Mouse (Mus musculus): ENCODE results near the gene Naa60. TPM values are rescaled to one million over a fixed set of nuclear protein-coding genes. Genes with fewer than 3 reads are reported as not detected.
"Not testable (repeated sequence)": the region's sequence is repeated elsewhere in the genome, so short reads cannot be mapped to it uniquely, and the experiment has no call there.

Gene Naa60
- polyA plus RNA-seq, 1 experiment from 2014 or later = 44.1 TPM

DNA sequence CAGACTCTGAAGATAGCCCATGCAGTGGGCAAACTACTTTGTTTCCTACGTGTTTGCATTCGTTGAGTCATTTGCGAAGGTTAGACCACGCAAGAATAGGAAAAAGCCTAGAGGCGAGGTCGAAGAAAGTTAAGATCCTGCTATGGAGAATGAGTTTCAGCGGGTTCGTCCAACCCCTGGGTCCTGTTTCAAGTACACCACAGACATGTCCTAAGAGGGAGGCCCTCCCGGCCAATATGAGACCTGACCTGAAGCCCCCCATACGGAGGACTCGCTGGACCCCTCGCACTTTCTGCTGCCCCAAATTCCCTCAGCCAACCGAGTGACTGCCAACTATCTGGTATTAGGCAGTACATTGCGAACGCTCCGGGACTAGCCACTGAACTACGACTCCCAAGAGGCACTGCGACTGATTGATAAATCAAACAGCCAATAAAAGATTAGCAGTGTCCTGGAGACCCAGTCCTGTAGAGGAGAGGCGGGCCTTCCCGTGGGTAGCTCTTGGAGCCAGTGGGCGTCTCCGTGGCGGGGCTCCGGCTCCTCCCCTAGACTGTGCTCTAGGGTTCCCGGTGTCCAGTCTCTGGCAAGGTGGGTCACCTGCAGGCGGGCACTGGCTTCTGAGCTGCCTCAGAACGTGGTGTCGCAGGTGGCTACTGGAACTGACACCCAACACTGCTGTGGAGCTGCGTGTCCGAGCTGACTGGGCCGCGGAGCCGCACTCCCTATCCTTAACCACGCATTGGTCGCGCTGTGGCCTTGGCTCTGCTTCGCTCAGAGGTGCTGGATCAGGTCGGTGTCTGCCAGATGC, 25.3 kb upstream of the Naa60 start, which contains the start of gene Zfp174:
Gene Zfp174 (plus strand): TSS at position 558 of the 808 bp plus-strand sequence.
- Histone ChIP-seq H3K9ac (ENCODE audit: low read depth, low read length) (peak within 1 kb of the TSS; percentile 83), H3K36me3 (ENCODE audit: control insufficient read depth, insufficient read depth, low read length) (no peaks in the 10 kb centered on the region), H3K27ac (ENCODE audit: low read length) (peak within 1 kb of the TSS; percentile 45), H3K4me3 (ENCODE audit: low read length) (peak within 1 kb of the TSS; percentile 80), H3K9me3 (ENCODE audit: control insufficient read depth, low read length) (no peaks in the 10 kb centered on the region), H3K4me2 (ENCODE audit: low read depth, low read length) (peak within 1 kb of the TSS; percentile 88), H3K27me3 (replicated peaks; ENCODE audit: control insufficient read depth, insufficient read depth, low read length) (no peaks in the 10 kb centered on the region), H3K4me1 (ENCODE audit: control insufficient read depth, insufficient read depth, low read length) (peaks cover 8% of the 10 kb centered on the region; the same call in 1 of the 2 replicates)
- peak; percentile 100 for ATAC-seq
- WGBS = 3% methylated on average over 38 of the region's 38 CpGs

DNA sequence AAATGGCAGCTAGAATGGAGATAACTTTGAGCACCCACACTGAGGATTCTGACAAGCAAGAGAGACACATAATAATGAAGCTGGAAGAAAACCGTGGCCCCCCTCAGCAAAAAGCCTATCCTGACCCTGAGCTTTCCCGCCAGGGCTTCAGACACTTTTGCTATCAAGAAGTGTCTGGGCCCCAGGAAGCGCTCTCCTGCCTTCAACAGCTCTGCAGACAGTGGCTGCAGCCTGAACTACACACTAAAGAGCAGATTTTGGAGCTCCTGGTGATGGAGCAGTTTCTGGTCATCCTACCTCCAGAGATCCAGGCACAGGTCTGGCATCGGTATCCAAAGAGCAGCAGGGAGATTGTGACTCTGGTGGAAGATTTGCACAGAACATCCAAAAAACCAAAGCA, 24.3 kb upstream of the Naa60 start:
- Histone ChIP-seq H3K9ac (ENCODE audit: low read depth, low read length) (peak overlapping the region; percentile 83; the same call in 1 of the 2 replicates), H3K4me3 (ENCODE audit: low read length) (peak overlapping the region; percentile 80), H3K9me3 (ENCODE audit: control insufficient read depth, low read length) (no peaks in the 10 kb centered on the region), H3K27me3 (replicated peaks; ENCODE audit: control insufficient read depth, insufficient read depth, low read length) (no peaks in the 10 kb centered on the region), H3K36me3 (ENCODE audit: control insufficient read depth, insufficient read depth, low read length) (no peaks in the 10 kb centered on the region), H3K4me1 (ENCODE audit: control insufficient read depth, insufficient read depth, low read length) (peaks cover 8% of the 10 kb centered on the region; the same call in 1 of the 2 replicates), H3K27ac (ENCODE audit: low read length) (no peak overlapping the region), H3K4me2 (ENCODE audit: low read depth, low read length) (peak overlapping the region; percentile 78)
- no peak for ATAC-seq
- 75% methylated on average over 4 of the region's 4 CpGs for WGBS

DNA sequence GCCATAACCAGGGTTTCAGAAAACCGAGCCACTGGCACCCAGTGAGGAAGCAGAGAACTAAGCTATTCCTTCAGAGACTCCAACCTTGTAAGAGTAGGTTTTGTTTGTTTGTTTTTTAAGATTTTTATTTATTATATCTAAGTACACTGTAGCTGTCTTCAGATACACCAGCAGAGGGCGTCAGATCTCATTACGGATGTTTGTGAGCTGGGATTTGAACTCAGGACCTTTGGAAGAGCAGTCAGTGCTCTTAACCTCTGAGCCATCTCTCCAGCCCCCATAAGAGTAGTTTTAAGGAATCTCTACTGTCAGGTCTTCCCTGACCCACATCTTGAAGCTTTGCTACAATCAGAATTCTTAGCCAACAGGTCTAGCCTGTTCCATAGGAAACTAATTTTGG, 23.8 kb upstream of the Naa60 start:
- Histone ChIP-seq H3K9me3 (ENCODE audit: control insufficient read depth, low read length) (no peaks in the 10 kb centered on the region), H3K27ac (ENCODE audit: low read length) (no peak overlapping the region), H3K36me3 (ENCODE audit: control insufficient read depth, insufficient read depth, low read length) (no peaks in the 10 kb centered on the region), H3K9ac (ENCODE audit: low read depth, low read length) (no peak overlapping the region), H3K27me3 (replicated peaks; ENCODE audit: control insufficient read depth, insufficient read depth, low read length) (no peaks in the 10 kb centered on the region), H3K4me3 (ENCODE audit: low read length) (no peak overlapping the region), H3K4me2 (ENCODE audit: low read depth, low read length) (no peak overlapping the region), H3K4me1 (ENCODE audit: control insufficient read depth, insufficient read depth, low read length) (peaks cover 8% of the 10 kb centered on the region; the same call in 1 of the 2 replicates)
- no peak for ATAC-seq
- 70% methylated on average over 3 of the region's 3 CpGs for WGBS

DNA sequence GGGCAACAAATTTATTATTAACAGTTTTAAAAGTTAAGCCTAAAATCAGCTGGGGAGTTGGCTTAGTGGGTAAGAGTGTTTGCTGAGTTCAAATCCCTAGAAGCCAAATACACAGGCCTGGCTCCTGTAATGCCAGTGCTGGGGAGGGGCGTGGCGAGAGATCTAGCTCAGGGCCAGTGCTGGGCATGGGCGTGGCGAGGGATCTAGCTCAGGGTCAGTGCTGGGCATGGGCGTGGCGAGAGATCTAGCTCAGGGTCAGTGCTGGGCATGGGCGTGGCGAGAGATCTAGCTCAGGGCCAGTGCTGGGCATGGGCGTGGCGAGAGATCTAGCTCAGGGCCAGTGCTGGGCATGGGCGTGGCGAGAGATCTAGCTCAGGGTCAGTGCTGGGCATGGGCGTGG, 20.9 kb upstream of the Naa60 start:
- not testable (repeated sequence) for H3K4me1 ChIP-seq (ENCODE audit: control insufficient read depth, insufficient read depth, low read length); H3K27me3 ChIP-seq (replicated peaks; ENCODE audit: control insufficient read depth, insufficient read depth, low read length); ATAC-seq; H3K4me2 ChIP-seq (ENCODE audit: low read depth, low read length); H3K27ac ChIP-seq (ENCODE audit: low read length); H3K9me3 ChIP-seq (ENCODE audit: control insufficient read depth, low read length); H3K36me3 ChIP-seq (ENCODE audit: control insufficient read depth, insufficient read depth, low read length); H3K9ac ChIP-seq (ENCODE audit: low read depth, low read length); H3K4me3 ChIP-seq (ENCODE audit: low read length)
- WGBS = 83% methylated on average over 13 of the region's 13 CpGs

DNA sequence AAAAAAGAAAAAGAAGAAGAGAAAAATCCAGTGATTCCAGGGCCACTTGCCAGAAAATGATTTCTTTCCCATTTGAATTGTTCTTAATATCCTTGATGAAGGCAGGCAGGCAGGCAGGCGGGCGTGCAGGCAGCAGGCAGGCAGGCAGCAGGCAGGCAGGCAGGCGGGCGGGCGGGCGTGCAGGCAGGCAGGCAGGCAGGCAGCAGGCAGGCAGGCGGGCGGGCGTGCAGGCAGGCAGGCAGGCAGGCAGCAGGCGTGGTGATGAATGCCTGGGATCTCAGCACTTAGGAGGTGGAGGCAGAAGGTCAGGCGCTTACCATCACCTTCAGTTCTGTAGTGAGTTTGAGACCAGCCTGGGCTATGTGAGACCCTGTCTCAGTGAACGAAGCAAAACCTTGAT, 19.6 kb upstream of the Naa60 start:
- 53% methylated on average over 12 of the region's 12 CpGs for WGBS
- H3K36me3 ChIP-seq (ENCODE audit: control insufficient read depth, insufficient read depth, low read length) = no peaks in the 10 kb centered on the region
- no peak overlapping the region for H3K9ac ChIP-seq (ENCODE audit: low read depth, low read length)
- H3K27ac ChIP-seq (ENCODE audit: low read length) = no peak overlapping the region
- ATAC-seq = no peak
- no peaks in the 10 kb centered on the region for H3K27me3 ChIP-seq (replicated peaks; ENCODE audit: control insufficient read depth, insufficient read depth, low read length)
- H3K4me1 ChIP-seq (ENCODE audit: control insufficient read depth, insufficient read depth, low read length) = peaks cover 5% of the 10 kb centered on the region; the same call in 1 of the 2 replicates
- no peak overlapping the region for H3K4me2 ChIP-seq (ENCODE audit: low read depth, low read length)
- H3K4me3 ChIP-seq (ENCODE audit: low read length) = no peak overlapping the region
- H3K9me3 ChIP-seq (ENCODE audit: control insufficient read depth, low read length) = no peaks in the 10 kb centered on the region

DNA sequence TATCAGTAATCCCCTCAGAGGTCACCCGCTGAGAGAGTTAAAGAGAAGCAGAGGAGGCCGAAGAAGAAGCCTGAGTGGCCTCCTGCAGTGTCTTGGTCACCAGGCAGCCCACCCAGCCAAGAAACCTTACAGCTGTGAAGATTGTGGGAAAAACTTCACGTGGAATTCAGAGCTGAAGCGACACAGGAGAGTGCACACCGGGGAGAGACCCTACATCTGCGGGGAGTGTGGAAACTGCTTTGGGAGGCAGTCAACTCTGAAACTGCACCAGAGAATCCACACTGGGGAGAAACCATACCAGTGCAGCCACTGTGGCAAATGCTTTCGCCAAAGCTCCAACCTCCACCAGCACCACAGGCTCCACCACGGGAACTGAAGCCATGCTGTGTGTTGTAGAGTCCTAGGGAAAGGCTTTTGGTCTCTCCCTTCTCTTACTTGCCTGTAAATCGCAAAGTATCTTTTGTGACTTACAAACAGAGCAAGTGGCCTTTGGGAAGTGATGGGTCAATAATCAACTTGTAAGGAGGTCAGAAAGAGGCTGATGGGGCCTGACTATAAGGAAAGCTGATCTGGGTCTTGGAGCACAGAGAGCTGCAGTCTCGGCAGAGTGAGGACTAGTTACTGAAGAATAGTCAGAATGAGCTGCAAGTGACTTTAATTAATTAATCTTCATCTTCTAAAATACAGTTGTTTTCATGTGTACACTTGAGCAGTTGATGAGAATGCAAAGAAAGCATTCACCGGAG, 17.6 kb upstream of the Naa60 start:
- H3K9ac ChIP-seq (ENCODE audit: low read depth, low read length) = no peak overlapping the region
- no peaks in the 10 kb centered on the region for H3K9me3 ChIP-seq (ENCODE audit: control insufficient read depth, low read length)
- no peaks in the 10 kb centered on the region for H3K27me3 ChIP-seq (replicated peaks; ENCODE audit: control insufficient read depth, insufficient read depth, low read length)
- H3K27ac ChIP-seq (ENCODE audit: low read length) = no peak overlapping the region
- ATAC-seq = no peak
- H3K4me3 ChIP-seq (ENCODE audit: low read length) = no peak overlapping the region
- no peak overlapping the region for H3K4me2 ChIP-seq (ENCODE audit: low read depth, low read length)
- WGBS = 70% methylated on average over 11 of the region's 11 CpGs
- no peaks in the 10 kb centered on the region for H3K4me1 ChIP-seq (ENCODE audit: control insufficient read depth, insufficient read depth, low read length)
- H3K36me3 ChIP-seq (ENCODE audit: control insufficient read depth, insufficient read depth, low read length) = no peaks in the 10 kb centered on the region

DNA sequence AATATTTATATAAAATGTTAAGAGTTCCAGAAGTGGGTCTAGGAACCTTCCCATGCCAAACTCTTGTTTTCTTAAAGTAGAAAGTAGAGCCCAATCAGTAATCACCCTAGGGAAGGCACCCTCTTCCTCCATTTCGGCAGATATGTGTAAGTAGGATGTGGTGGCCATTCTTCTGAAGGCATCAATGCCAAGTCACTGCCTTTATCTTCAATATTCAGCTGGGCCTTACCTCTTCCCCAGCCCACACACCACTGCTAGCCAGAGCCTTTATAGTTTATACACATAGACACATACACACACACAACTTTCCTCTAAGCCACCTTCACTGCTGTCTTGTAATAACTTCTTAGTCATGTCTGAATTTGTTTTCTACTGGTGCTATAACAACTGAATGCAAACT, 16.4 kb upstream of the Naa60 start:
- no peak overlapping the region for H3K4me2 ChIP-seq (ENCODE audit: low read depth, low read length)
- 93% methylated on average over 1 of the region's 1 CpGs for WGBS
- peaks cover 3% of the 10 kb centered on the region for H3K36me3 ChIP-seq (ENCODE audit: control insufficient read depth, insufficient read depth, low read length)
- H3K27ac ChIP-seq (ENCODE audit: low read length) = no peak overlapping the region
- no peaks in the 10 kb centered on the region for H3K4me1 ChIP-seq (ENCODE audit: control insufficient read depth, insufficient read depth, low read length)
- no peak overlapping the region for H3K4me3 ChIP-seq (ENCODE audit: low read length)
- H3K9me3 ChIP-seq (ENCODE audit: control insufficient read depth, low read length) = no peaks in the 10 kb centered on the region
- H3K9ac ChIP-seq (ENCODE audit: low read depth, low read length) = no peak overlapping the region
- no peaks in the 10 kb centered on the region for H3K27me3 ChIP-seq (replicated peaks; ENCODE audit: control insufficient read depth, insufficient read depth, low read length)
- no peak for ATAC-seq

DNA sequence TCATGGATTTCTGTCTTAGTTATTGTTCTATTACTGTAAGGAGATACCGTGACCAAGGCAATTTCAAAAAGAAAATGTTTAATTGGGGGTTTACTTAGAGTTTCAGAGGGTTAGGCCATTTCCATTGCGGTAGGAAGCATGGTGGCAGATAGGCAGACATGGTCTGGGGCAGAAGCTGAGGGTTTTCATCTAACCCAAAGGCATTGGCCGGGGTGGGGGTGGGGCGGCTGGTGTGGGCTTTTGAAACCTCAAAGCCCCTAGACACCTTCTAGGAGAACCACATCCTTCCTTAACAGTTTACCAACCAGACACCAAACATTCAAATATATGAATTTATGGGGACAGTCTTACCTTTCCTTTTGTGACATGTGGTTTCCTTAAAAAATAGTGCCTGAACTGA, 12.9 kb upstream of the Naa60 start:
- no peak overlapping the region for H3K4me2 ChIP-seq (ENCODE audit: low read depth, low read length)
- no peak overlapping the region for H3K4me3 ChIP-seq (ENCODE audit: low read length)
- H3K9ac ChIP-seq (ENCODE audit: low read depth, low read length) = no peak overlapping the region
- no peaks in the 10 kb centered on the region for H3K27me3 ChIP-seq (replicated peaks; ENCODE audit: control insufficient read depth, insufficient read depth, low read length)
- H3K9me3 ChIP-seq (ENCODE audit: control insufficient read depth, low read length) = no peaks in the 10 kb centered on the region
- no peaks in the 10 kb centered on the region for H3K4me1 ChIP-seq (ENCODE audit: control insufficient read depth, insufficient read depth, low read length)
- no peak for ATAC-seq
- WGBS = 94% methylated on average over 4 of the region's 4 CpGs
- peaks cover 7% of the 10 kb centered on the region for H3K36me3 ChIP-seq (ENCODE audit: control insufficient read depth, insufficient read depth, low read length)
- H3K27ac ChIP-seq (ENCODE audit: low read length) = no peak overlapping the region

DNA sequence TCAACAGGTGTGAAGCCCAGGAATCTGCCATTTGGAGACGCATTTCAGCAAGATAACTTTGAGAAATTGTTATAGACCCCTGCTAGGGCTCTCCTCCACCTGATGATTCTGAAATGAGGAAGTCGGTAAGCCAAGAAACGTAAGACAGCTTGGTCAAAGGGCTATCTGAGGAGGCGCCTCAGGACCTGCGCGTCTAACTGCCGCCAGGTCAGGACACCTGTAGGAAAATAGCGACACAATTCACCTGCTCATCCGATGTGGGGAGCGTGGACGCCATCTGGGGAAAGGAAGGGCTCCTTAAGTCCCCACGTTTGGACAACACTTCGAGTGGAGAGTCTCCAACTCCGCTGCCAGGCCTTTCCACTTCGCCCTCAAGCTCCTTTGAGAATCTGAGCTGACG, 360 bp upstream of the Naa60 start:
- Histone ChIP-seq H3K27me3 (replicated peaks; ENCODE audit: control insufficient read depth, insufficient read depth, low read length) (no peaks in the 10 kb centered on the region), H3K4me1 (ENCODE audit: control insufficient read depth, insufficient read depth, low read length) (peaks cover 9% of the 10 kb centered on the region; the same call in 1 of the 2 replicates), H3K9ac (ENCODE audit: low read depth, low read length) (peak overlapping the region; percentile 75), H3K9me3 (ENCODE audit: control insufficient read depth, low read length) (no peaks in the 10 kb centered on the region), H3K4me3 (ENCODE audit: low read length) (peak overlapping the region; percentile 66), H3K4me2 (ENCODE audit: low read depth, low read length) (peak overlapping the region; percentile 90), H3K36me3 (ENCODE audit: control insufficient read depth, insufficient read depth, low read length) (no peaks in the 10 kb centered on the region), H3K27ac (ENCODE audit: low read length) (peak overlapping the region; percentile 55; the same call in 1 of the 2 replicates)
- ATAC-seq = peak; percentile 56
- WGBS = 2% methylated on average over 16 of the region's 16 CpGs

Data from intestine, embryonic 16.5 days (tissue).